Mouse (Mus musculus): ENCODE data around the gene Hbb-bh2. TPM values are rescaled to one million over a fixed set of nuclear protein-coding genes. Genes with fewer than 3 reads are reported as not detected.
"Not testable (repeated sequence)": the region's sequence is repeated elsewhere in the genome, so short reads cannot be mapped to it uniquely, and the experiment has no call there.

The Hbb-bh2 gene
- polyA plus RNA-seq, 1 experiment: 0.10 TPM

- no peaks in the 10 kb centered on the region for H3K27me3 ChIP-seq (ENCODE audit: control insufficient read depth)
- TF ChIP-seq TAL1 (IDR thresholded peaks at IDR 0.05; ENCODE audit: low read length) (no peak), GATA1 (IDR thresholded peaks at IDR 0.05; ENCODE audit: low read length) (no peak)
- H3K4me3 ChIP-seq (replicated peaks): peak overlapping the region; percentile 64
Measured at GRCm38 (mm10) chr7:103809801-103810155, 30.5 kb downstream of the Hbb-bh2 start.

DNA sequence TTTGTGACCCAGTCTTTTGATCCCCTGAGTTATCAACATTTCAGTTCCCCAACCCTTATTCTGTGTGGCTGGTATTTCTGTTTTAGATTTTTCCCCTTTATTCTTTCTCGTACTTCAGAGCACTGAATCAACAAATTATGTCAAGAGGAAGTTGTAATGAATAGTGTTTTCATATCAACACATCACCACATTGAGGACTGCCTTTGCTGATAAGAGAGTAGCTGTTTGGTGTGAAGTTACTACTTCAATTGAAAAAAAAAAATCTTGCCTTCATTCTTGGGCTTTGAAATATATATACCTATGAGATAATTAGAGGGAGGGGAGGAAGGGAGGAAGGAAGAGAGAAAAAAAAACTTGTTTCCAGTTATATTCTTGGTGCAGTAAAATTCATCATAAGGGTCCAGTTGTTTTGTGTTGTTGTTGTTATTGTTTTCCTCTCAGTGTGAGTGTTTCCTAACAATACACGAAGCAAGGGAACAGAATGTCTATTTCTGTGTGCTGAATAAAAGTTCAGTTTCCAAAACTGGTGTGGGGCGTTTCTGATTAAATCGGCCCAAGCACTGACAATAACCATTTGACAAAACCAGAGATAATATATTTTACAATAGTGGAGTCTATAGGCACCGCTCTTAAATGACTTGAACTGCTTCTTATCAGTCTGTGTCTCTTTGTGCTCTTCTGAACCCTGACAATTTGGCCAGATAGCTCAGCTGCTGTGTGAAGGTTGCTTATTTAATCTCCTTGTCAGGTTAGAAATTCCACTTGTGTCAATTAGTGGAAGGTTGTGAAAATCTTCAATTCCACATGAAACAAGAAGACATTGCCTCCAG lies 31.1 kb downstream of the Hbb-bh2 start:
- TF ChIP-seq GATA1 (IDR thresholded peaks at IDR 0.05; ENCODE audit: low read length) (peak; percentile 82), TAL1 (IDR thresholded peaks at IDR 0.05; ENCODE audit: low read length) (peak; percentile 79)
- Histone ChIP-seq H3K27me3 (ENCODE audit: control insufficient read depth) (no peaks in the 10 kb centered on the region), H3K9me3 (ENCODE audit: control insufficient read depth, low read length) (no peaks in the 10 kb centered on the region), H3K4me3 (replicated peaks) (peak overlapping the region; percentile 64), H3K4me1 (ENCODE audit: control insufficient read depth) (peaks cover 52% of the 10 kb centered on the region), H3K36me3 (ENCODE audit: control insufficient read depth) (peaks cover 36% of the 10 kb centered on the region)

More at GRCm38 (mm10) chr7:103809801-103810155, 30.5 kb downstream of the Hbb-bh2 start:
- no peaks in the 10 kb centered on the region for H3K9me3 ChIP-seq (ENCODE audit: control insufficient read depth, low read length)
- H3K4me1 ChIP-seq (ENCODE audit: control insufficient read depth): peaks cover 57% of the 10 kb centered on the region
- H3K36me3 ChIP-seq (ENCODE audit: control insufficient read depth): peaks cover 36% of the 10 kb centered on the region

DNA sequence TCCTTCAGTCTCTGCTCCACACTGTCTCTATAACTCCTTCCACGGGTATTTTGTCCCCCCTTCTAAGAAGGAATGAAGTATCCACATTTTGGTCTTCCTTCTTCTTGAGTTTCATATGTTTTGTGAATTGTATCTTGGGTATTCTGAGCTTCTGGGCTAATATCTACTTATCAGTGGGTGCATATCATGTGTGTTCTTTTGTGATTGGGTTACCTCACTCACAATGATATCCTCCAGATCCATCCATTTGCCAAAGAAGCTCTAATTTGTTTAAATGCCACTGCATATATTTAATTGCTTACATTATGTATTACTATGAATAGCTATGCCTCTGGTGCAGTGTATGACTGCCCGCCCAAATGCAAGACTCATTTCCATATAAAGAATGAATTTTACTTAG lies 32.2 kb downstream of the Hbb-bh2 start:
- peaks cover 48% of the 10 kb centered on the region for H3K4me1 ChIP-seq (ENCODE audit: control insufficient read depth)
- H3K9me3 ChIP-seq (ENCODE audit: control insufficient read depth, low read length); H3K27me3 ChIP-seq (ENCODE audit: control insufficient read depth); H3K4me3 ChIP-seq (replicated peaks): not testable (repeated sequence)
- H3K36me3 ChIP-seq (ENCODE audit: control insufficient read depth): peaks cover 30% of the 10 kb centered on the region

DNA sequence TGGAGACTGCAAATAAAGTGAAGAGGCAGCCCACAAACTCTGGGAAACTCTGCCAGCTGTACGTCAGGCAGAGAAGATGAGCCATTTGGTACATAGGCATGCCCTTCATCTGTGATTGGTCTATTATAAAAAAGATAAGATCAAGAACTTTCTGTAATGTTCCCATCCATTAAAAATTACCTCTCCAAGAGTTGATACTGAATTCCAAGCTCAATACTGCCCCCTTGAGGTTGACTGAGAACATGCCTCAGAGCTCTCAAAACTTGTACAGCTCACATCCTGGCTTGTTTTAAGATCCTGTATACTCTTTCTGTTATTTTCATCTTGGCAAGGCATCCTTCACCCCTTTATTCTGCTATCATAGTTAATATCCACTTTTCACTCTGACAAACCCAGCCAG lies 33.5 kb downstream of the Hbb-bh2 start:
- TF ChIP-seq TAL1 (IDR thresholded peaks at IDR 0.05; ENCODE audit: low read length) (no peak), GATA1 (IDR thresholded peaks at IDR 0.05; ENCODE audit: low read length) (no peak)
- H3K4me1 ChIP-seq (ENCODE audit: control insufficient read depth): peaks cover 48% of the 10 kb centered on the region

GRCm38 (mm10) chr7:103792669-103793388 lies 47.5 kb downstream of the Hbb-bh2 start:
- Histone ChIP-seq H3K4me1 (ENCODE audit: control insufficient read depth) (peaks cover 16% of the 10 kb centered on the region), H3K9me3 (ENCODE audit: control insufficient read depth, low read length) (no peaks in the 10 kb centered on the region), H3K4me3 (replicated peaks) (no peak overlapping the region), H3K27me3 (ENCODE audit: control insufficient read depth) (no peaks in the 10 kb centered on the region; the same call in 1 of the 2 replicates), H3K36me3 (ENCODE audit: control insufficient read depth) (no peaks in the 10 kb centered on the region; the same call in 1 of the 2 replicates)
- TF ChIP-seq GATA1 (IDR thresholded peaks at IDR 0.05; ENCODE audit: low read length) (no peak), TAL1 (IDR thresholded peaks at IDR 0.05; ENCODE audit: low read length) (no peak)

More for the DNA sequence above, 33.5 kb downstream of the Hbb-bh2 start:
- Histone ChIP-seq H3K4me3 (replicated peaks) (no peak overlapping the region), H3K27me3 (ENCODE audit: control insufficient read depth) (no peaks in the 10 kb centered on the region), H3K36me3 (ENCODE audit: control insufficient read depth) (peaks cover 23% of the 10 kb centered on the region), H3K9me3 (ENCODE audit: control insufficient read depth, low read length) (no peaks in the 10 kb centered on the region)

- Histone ChIP-seq H3K4me1 (ENCODE audit: control insufficient read depth) (peaks cover 16% of the 10 kb centered on the region), H3K27me3 (ENCODE audit: control insufficient read depth) (peaks cover 2% of the 10 kb centered on the region; the same call in 1 of the 2 replicates), H3K36me3 (ENCODE audit: control insufficient read depth) (no peaks in the 10 kb centered on the region; the same call in 1 of the 2 replicates), H3K4me3 (replicated peaks) (no peak within 1 kb of the TSS), H3K9me3 (ENCODE audit: control insufficient read depth, low read length) (no peaks in the 10 kb centered on the region)
- TF ChIP-seq TAL1 (IDR thresholded peaks at IDR 0.05; ENCODE audit: low read length) (no peak), GATA1 (IDR thresholded peaks at IDR 0.05; ENCODE audit: low read length) (no peak)
Measured at GRCm38 (mm10) chr7:103791721-103792120, 48.6 kb downstream of the Hbb-bh2 start, which contains the start of gene Olfr67. Olfr67 (minus strand) TSS chr7:103791821.

Other genes with a start within 250 kb of the Hbb-bh2 start
- not detected in 2 replicates for gene Olfr619, start 239.9 kb downstream of the Hbb-bh2 start, polyA plus RNA-seq (2012)
- gene Olfr620, start 228.0 kb downstream of the Hbb-bh2 start, polyA plus RNA-seq (2012): not detected in 2 replicates
- gene Olfr622, start 197.8 kb downstream of the Hbb-bh2 start, polyA plus RNA-seq (2012): not detected in 2 replicates
- not detected in 2 replicates for gene Olfr623, start 176.8 kb downstream of the Hbb-bh2 start, polyA plus RNA-seq (2012)
- gene Olfr624, start 169.3 kb downstream of the Hbb-bh2 start, polyA plus RNA-seq (2012): not detected in 2 replicates
- gene Olfr625-ps1, start 157.8 kb downstream of the Hbb-bh2 start, polyA plus RNA-seq (2012): not detected in 2 replicates
- gene Olfr243, start 125.8 kb downstream of the Hbb-bh2 start, polyA plus RNA-seq (2012): not detected in 2 replicates
- not detected in 2 replicates for gene Olfr628, start 110.1 kb downstream of the Hbb-bh2 start, polyA plus RNA-seq (2012)
- not detected in 2 replicates for gene Olfr629, start 95.6 kb downstream of the Hbb-bh2 start, polyA plus RNA-seq (2012)
- gene Olfr630, start 83.2 kb downstream of the Hbb-bh2 start, polyA plus RNA-seq (2012): not detected in 2 replicates
- gene Olfr69, start 68.9 kb downstream of the Hbb-bh2 start, polyA plus RNA-seq (2012): not detected in 2 replicates
- 0.02 TPM in 1 of 2 replicates, not detected in the other for gene Olfr68, start 60.8 kb downstream of the Hbb-bh2 start, polyA plus RNA-seq (2012)
- not detected in 2 replicates for gene Olfr67, start 48.7 kb downstream of the Hbb-bh2 start, polyA plus RNA-seq (2012)
- 22,007 and 54,805 TPM in 2 replicates for gene Hbb-bt, start 26.5 kb downstream of the Hbb-bh2 start, polyA plus RNA-seq (2012)
- 263,491 and 269,873 TPM in 2 replicates for gene Hbb-bs, start 12.4 kb downstream of the Hbb-bh2 start, polyA plus RNA-seq (2012)
- 4.0 and 4.3 TPM in 2 replicates for gene Hbb-bh1, start 2.6 kb upstream of the Hbb-bh2 start, polyA plus RNA-seq (2012)
- gene Hbb-y, start 12.7 kb upstream of the Hbb-bh2 start, polyA plus RNA-seq (2012): 85.0 and 543 TPM in 2 replicates
- gene Olfr66, start 45.7 kb upstream of the Hbb-bh2 start, polyA plus RNA-seq (2012): not detected in 2 replicates
- not detected in 2 replicates for gene Olfr64, start 54.0 kb upstream of the Hbb-bh2 start, polyA plus RNA-seq (2012)
- gene Olfr65, start 63.0 kb upstream of the Hbb-bh2 start, polyA plus RNA-seq (2012): 0.08 TPM in 1 of 2 replicates, not detected in the other
- 0.10 TPM in 1 of 2 replicates, not detected in the other for gene Olfr631, start 88.3 kb upstream of the Hbb-bh2 start, polyA plus RNA-seq (2012)
- not detected in 2 replicates for gene Olfr632, start 93.8 kb upstream of the Hbb-bh2 start, polyA plus RNA-seq (2012)
- gene Olfr633, start 103.9 kb upstream of the Hbb-bh2 start, polyA plus RNA-seq (2012): not detected in 2 replicates
- gene Olfr635, start 130.6 kb upstream of the Hbb-bh2 start, polyA plus RNA-seq (2012): 0.01 TPM in 1 of 2 replicates, not detected in the other
- gene Olfr638, start 158.2 kb upstream of the Hbb-bh2 start, polyA plus RNA-seq (2012): not detected in 2 replicates
- not detected in 2 replicates for gene Olfr639, start 176.8 kb upstream of the Hbb-bh2 start, polyA plus RNA-seq (2012)
- gene Olfr640, start 185.1 kb upstream of the Hbb-bh2 start, polyA plus RNA-seq (2012): 0.01 TPM in 1 of 2 replicates, not detected in the other
- gene Olfr641, start 194.9 kb upstream of the Hbb-bh2 start, polyA plus RNA-seq (2012): not detected in 2 replicates
- not detected in 2 replicates for gene Olfr642, start 212.1 kb upstream of the Hbb-bh2 start, polyA plus RNA-seq (2012)
- gene 4930516K23Rik, start 220.9 kb upstream of the Hbb-bh2 start, polyA plus RNA-seq (2012): not detected in 2 replicates
- not detected in 2 replicates for gene Olfr644, start 231.3 kb upstream of the Hbb-bh2 start, polyA plus RNA-seq (2012)
- gene Olfr645, start 244.9 kb upstream of the Hbb-bh2 start, polyA plus RNA-seq (2012): not detected in 2 replicates